ENCODE assay signal across 35 mouse cellular contexts in genomic region chr17:30691481-30691880, GRCm38 (mm10).
"Had no signal": no experiment of that assay in that cellular context is flagged by ENCODE, and none has a peak within 500 bp of the region (broad histone marks: within the 10 kb centered on the region; RNA-seq: fewer than 3 reads in every experiment).

No protein-coding gene starts in this region.

- H3K36me3 ChIP-seq: heart, embryonic 10.5 days; heart, embryonic 12.5 days; heart, embryonic 13.5 days; heart, embryonic 15.5 days; hindbrain, embryonic 10.5 days; hindbrain, embryonic 12.5 days; hindbrain, embryonic 13.5 days; hindbrain, embryonic 15.5 days; intestine, embryonic 15.5 days; kidney, embryonic 15.5 days had no signal

- H3K4me2 ChIP-seq: heart, embryonic 11.5 days; heart, embryonic 12.5 days; heart, embryonic 13.5 days; heart, embryonic 15.5 days; hindbrain, embryonic 12.5 days; hindbrain, embryonic 13.5 days; hindbrain, embryonic 14.5 days; hindbrain, embryonic 15.5 days; intestine, embryonic 15.5 days; kidney, embryonic 15.5 days had no signal

- H3K4me1 ChIP-seq: heart, embryonic 10.5 days; heart, embryonic 12.5 days; heart, embryonic 13.5 days; heart, embryonic 15.5 days; hindbrain, embryonic 12.5 days; hindbrain, embryonic 13.5 days; hindbrain, embryonic 15.5 days; intestine, embryonic 15.5 days; kidney, embryonic 15.5 days had no signal

- ATAC-seq: hindbrain, embryonic 16.5 days; hindbrain, postnatal 0 days; inflammation-experienced regulatory T-cells, adult 6 months; intestine, embryonic 15.5 days; intestine, embryonic 16.5 days; intestine, postnatal 0 days had no signal

- H3K4me3 ChIP-seq: heart, embryonic 10.5 days; heart, embryonic 12.5 days; heart, embryonic 13.5 days; heart, embryonic 15.5 days; hindbrain, embryonic 10.5 days; hindbrain, embryonic 12.5 days; hindbrain, embryonic 13.5 days; hindbrain, embryonic 15.5 days; intestine, embryonic 15.5 days; kidney, embryonic 15.5 days; layer of hippocampus, adult 2 months; left cerebral cortex, adult 2 months had no signal

- H3K9ac ChIP-seq: heart, embryonic 12.5 days; heart, embryonic 13.5 days; heart, embryonic 15.5 days; hindbrain, embryonic 12.5 days; hindbrain, embryonic 13.5 days; hindbrain, embryonic 14.5 days; hindbrain, embryonic 15.5 days; intestine, embryonic 15.5 days; kidney, embryonic 15.5 days had no signal

- H3K27me3 ChIP-seq: heart, embryonic 12.5 days; heart, embryonic 13.5 days; heart, embryonic 15.5 days; hindbrain, embryonic 12.5 days; hindbrain, embryonic 13.5 days; hindbrain, embryonic 15.5 days; intestine, embryonic 15.5 days; kidney, embryonic 15.5 days had no signal

- H3K27ac ChIP-seq: heart, embryonic 10.5 days; heart, embryonic 13.5 days; heart, embryonic 15.5 days; hindbrain, embryonic 10.5 days; hindbrain, embryonic 12.5 days; hindbrain, embryonic 13.5 days; hindbrain, embryonic 14.5 days; hindbrain, embryonic 15.5 days; hindbrain, postnatal 0 days; intestine, embryonic 15.5 days; kidney, embryonic 15.5 days; kidney, postnatal 0 days; layer of hippocampus, adult 2 months; left cerebral cortex, adult 2 months had no signal

- DNase-seq: heart, postnatal 10 days; heart, postnatal 14 days; heart, postnatal 36 days; heart, postnatal 4 days; kidney, adult 11 months; kidney, adult 18-20 months; kidney, adult 2 months; kidney, adult 8-10 months; kidney, adult 9 months; kidney, postnatal 10 days; kidney, postnatal 14 days; kidney, postnatal 25 days; kidney, postnatal 4 days; layer of hippocampus, adult 9-11 months; layer of hippocampus, postnatal 36 days had no signal

- H3K9me3 ChIP-seq: heart, embryonic 10.5 days; heart, embryonic 12.5 days; heart, embryonic 13.5 days; heart, embryonic 15.5 days; hindbrain, embryonic 10.5 days; hindbrain, embryonic 12.5 days; hindbrain, embryonic 13.5 days; hindbrain, embryonic 15.5 days; intestine, embryonic 15.5 days; kidney, embryonic 15.5 days had no signal
